Comparison of ENCODE assay signal across 8 mouse cellular contexts in genomic region chr9:114731011-114731755, GRCm38 (mm10). TPM values are rescaled to one million over a fixed set of nuclear protein-coding genes. Genes with fewer than 3 reads are reported as not detected.
A peak's percentile ranks its signal among the peaks of the same experiment; 100 is the strongest.
DNase-seq lines count a peak whose midpoint lies in the region; ATAC-seq and TF ChIP-seq lines count a peak whose summit lies in the region.

TSS of gene Cmtm6 (plus strand) at chr9:114731116.

- peak within 1 kb of the TSS; percentile 78 for H3K9ac ChIP-seq in hindbrain, postnatal 0 days (replicated peaks; ENCODE audit: low read length)

- intact Hi-C loops in gastrocnemius, adult 2 months (cut with DNase I): loop anchor here (5.0 kb wide), 1 partner anchor 44 kb away; the partner anchor contains the start of gene Dync1li1
- intact Hi-C loops in left cerebral cortex, adult 2 months (cut with DNase I): no loop called here

- H3K27me3 ChIP-seq in hindbrain, postnatal 0 days (ENCODE audit: insufficient read depth, low read length): no peaks in the 10 kb centered on the region

- H3K4me1 ChIP-seq in hindbrain, postnatal 0 days (ENCODE audit: insufficient read depth, low read length): peaks cover 8% of the 10 kb centered on the region

- no peaks in the 10 kb centered on the region for H3K36me3 ChIP-seq in hindbrain, postnatal 0 days (ENCODE audit: insufficient read depth, low read length)

- H3K4me2 ChIP-seq in hindbrain, postnatal 0 days (ENCODE audit: low read depth, low read length): peak within 1 kb of the TSS; percentile 72

- WGBS in hindbrain, postnatal 0 days: under 1% methylated on average over 52 of the region's 53 CpGs

- peak; percentile 97 for DNase-seq in ZHBTc4 (ENCODE audit: low read depth, low spot score)
- peak; percentile 98 for DNase-seq in gastrocnemius, adult 2 months
- DNase-seq in hindbrain, postnatal 0 days (ENCODE audit: low spot score): peak; percentile 96
- peak; percentile 94 to 96 for DNase-seq in left cerebral cortex, adult 2 months (ENCODE audit: extremely low spot score in 1 of 2, low spot score in 2 of 2)
- peak; percentile 94 to 96 for DNase-seq in right cerebral cortex, adult 2 months (ENCODE audit: low spot score in 2 of 2)
- DNase-seq in urinary bladder, postnatal 14 days (ENCODE audit: low spot score): peak; percentile 98

- H3K4me3 ChIP-seq in gastrocnemius, adult 2 months: peak within 1 kb of the TSS; percentile 90
- peak within 1 kb of the TSS; percentile 58 for H3K4me3 ChIP-seq in hindbrain, postnatal 0 days (ENCODE audit: low read length)
- H3K4me3 ChIP-seq in left cerebral cortex, adult 2 months: peak within 1 kb of the TSS; percentile 96

- H3K27ac ChIP-seq in gastrocnemius, adult 2 months: peak within 1 kb of the TSS; percentile 95
- H3K27ac ChIP-seq in hindbrain, postnatal 0 days: peak within 1 kb of the TSS; percentile 80
- H3K27ac ChIP-seq in left cerebral cortex, adult 2 months: peak within 1 kb of the TSS; percentile 93

- peak; percentile 58 for TF ChIP-seq CTCF in gastrocnemius, adult 2 months (IDR thresholded peaks at IDR 0.05)
- peak; percentile 63 for TF ChIP-seq CTCF in hindbrain, postnatal 0 days (IDR thresholded peaks at IDR 0.05; ENCODE audit: low read depth)
- TF ChIP-seq CTCF in left cerebral cortex, adult 2 months (IDR thresholded peaks at IDR 0.05): peak; percentile 50

- peak; percentile 85 for ATAC-seq in common myeloid progenitor, adult 5-6 weeks (replicated peaks; ENCODE audit: low read depth, poor library complexity, severe bottlenecking)
- ATAC-seq in hindbrain, postnatal 0 days: peak; percentile 94
- ATAC-seq in megakaryocyte, adult 5-6 weeks (ENCODE audit: poor library complexity, severe bottlenecking): peak; percentile 91

- H3K9me3 ChIP-seq in hindbrain, postnatal 0 days (ENCODE audit: low read length): no peaks in the 10 kb centered on the region

RNA-seq across cellular contexts. Expression of gene Cmtm6, which starts in this region (rescaled TPM):
- total RNA-seq in common myeloid progenitor, adult 5-6 weeks (2017): 44.6 and 48.3 TPM in 2 replicates
- total RNA-seq in gastrocnemius, adult 2 months (2021): 1 to 10 TPM; 7.3 to 7.9 TPM
- total RNA-seq in hindbrain, postnatal 0 days (2014; rRNA removed): 15.2 and 17.9 TPM in 2 replicates
- polyA plus RNA-seq in hindbrain, postnatal 0 days (2015; fragmentation: Nextera tagmentation; extraction: Ambion mirVana): 23.9 and 24.8 TPM in 2 replicates
- total RNA-seq in left cerebral cortex, adult 2 months (2021): 10 to 100 TPM; 19.8 to 22.4 TPM
- total RNA-seq in megakaryocyte, adult 5-6 weeks (2015): 79.5 and 98.1 TPM in 2 replicates
- 120 and 124 TPM in 2 replicates for total RNA-seq in megakaryocyte, adult 5-6 weeks (2017)

Comparison
In these comparisons a context has a peak if more than half of its experiments do, and no peak if none do; other contexts are left out.
1. Peak in every context shown above with its lines: DNase-seq, ATAC-seq, H3K4me3 ChIP-seq and H3K27ac ChIP-seq.